Mouse (Mus musculus): Measurements from ENCODE around the gene Flrt1.

- TF ChIP-seq CTCF (IDR thresholded peaks at IDR 0.05; ENCODE audit: low read depth, low read length) (no peak), POLR2A (IDR thresholded peaks at IDR 0.05; ENCODE audit: extremely low read depth, insufficient read depth, low read length) (no peak)
Observed at GRCm38 (mm10) chr19:7068661-7069531, 36.6 kb downstream of the Flrt1 start.

All from liver, adult 2 months (tissue).